Mouse (Mus musculus) lung, postnatal 14 days (tissue): Measurements from ENCODE around the gene Cactin.

Experiments used
- DNase-seq: peaks from one replicate; pipeline ENCODE4 v3.0.0; 2021

Gene Cactin

GRCm38 (mm10) chr10:81344421-81345161 is 23.7 kb downstream of the Cactin start:
- DNase-seq, result no peak

GRCm38 (mm10) chr10:81345162-81345534 is 24.2 kb downstream of the Cactin start:
- DNase-seq, result no peak

- DNase-seq, result peak; percentile 71
These were observed 25.7 kb downstream of the Cactin start for GRCm38 (mm10) chr10:81346453-81347067.

- no peak for DNase-seq
These were observed 28.2 kb downstream of the Cactin start for GRCm38 (mm10) chr10:81349146-81349545.

GRCm38 (mm10) chr10:81349961-81350350 is 29.1 kb downstream of the Cactin start:
- no peak for DNase-seq

GRCm38 (mm10) chr10:81350351-81351063 is 29.6 kb downstream of the Cactin start, which contains the start of gene Hmg20b:
Gene Hmg20b, minus strand, starts transcription at chr10:81350480.
- DNase-seq, result peak; percentile 99

GRCm38 (mm10) chr10:81351678-81352291 is 30.9 kb downstream of the Cactin start:
- no peak for DNase-seq

GRCm38 (mm10) chr10:81354738-81355477 is 34.0 kb downstream of the Cactin start:
- no peak for DNase-seq

GRCm38 (mm10) chr10:81355533-81355932 is 34.6 kb downstream of the Cactin start:
- no peak for DNase-seq

- no peak for DNase-seq
These were observed 35.6 kb downstream of the Cactin start for GRCm38 (mm10) chr10:81356352-81356990.

- peak; percentile 93 for DNase-seq
These were observed 36.3 kb downstream of the Cactin start, which contains the start of gene Mfsd12 for GRCm38 (mm10) chr10:81356991-81357844. Gene Mfsd12, plus strand, starts transcription at chr10:81357491.

- DNase-seq, result no peak
These were observed 37.3 kb downstream of the Cactin start for GRCm38 (mm10) chr10:81358209-81358608.

GRCm38 (mm10) chr10:81358841-81359240 is 37.9 kb downstream of the Cactin start:
- no peak for DNase-seq

GRCm38 (mm10) chr10:81360721-81361120 is 39.8 kb downstream of the Cactin start:
- DNase-seq, result no peak

- no peak for DNase-seq
These were observed 41.5 kb downstream of the Cactin start for GRCm38 (mm10) chr10:81362336-81362949.

- DNase-seq, result no peak
These were observed 42.8 kb downstream of the Cactin start for GRCm38 (mm10) chr10:81363436-81364346.

GRCm38 (mm10) chr10:81364666-81365065 is 43.8 kb downstream of the Cactin start:
- no peak for DNase-seq

GRCm38 (mm10) chr10:81365073-81365472 is 44.2 kb downstream of the Cactin start:
- DNase-seq, result no peak

- no peak for DNase-seq
These were observed 45.0 kb downstream of the Cactin start, which contains the start of gene 4930404N11Rik for GRCm38 (mm10) chr10:81365672-81366476. Gene 4930404N11Rik, minus strand, starts transcription at chr10:81365816.
